Mouse (Mus musculus) forelimb bud, embryonic 11.5 days (tissue): ENCODE measurements around the gene Syt8.

Experiments used
- DNase-seq: peaks from one replicate; pipeline ENCODE4 v3.0.0-alpha.2; 2012; ENCODE audit warnings: low read depth, low spot score

Gene Syt8

GRCm38 (mm10) chr7:142445324-142445723, 10.7 kb downstream of the Syt8 start:
- DNase-seq, result no peak

- no peak for DNase-seq
These were observed 11.6 kb downstream of the Syt8 start for GRCm38 (mm10) chr7:142446264-142446663.

GRCm38 (mm10) chr7:142449038-142449617, 14.5 kb downstream of the Syt8 start:
- no peak for DNase-seq

- DNase-seq, result no peak
These were observed 20.1 kb downstream of the Syt8 start for GRCm38 (mm10) chr7:142454706-142455105.

GRCm38 (mm10) chr7:142455251-142455650, 20.6 kb downstream of the Syt8 start:
- DNase-seq, result no peak

GRCm38 (mm10) chr7:142456806-142457205, 22.2 kb downstream of the Syt8 start:
- DNase-seq, result no peak

GRCm38 (mm10) chr7:142457227-142457811, 22.7 kb downstream of the Syt8 start:
- no peak for DNase-seq

GRCm38 (mm10) chr7:142458026-142458425, 23.4 kb downstream of the Syt8 start:
- DNase-seq, result peak; percentile 71

- no peak for DNase-seq
These were observed 24.1 kb downstream of the Syt8 start for GRCm38 (mm10) chr7:142458676-142459298.

GRCm38 (mm10) chr7:142459299-142459691, 24.6 kb downstream of the Syt8 start:
- no peak for DNase-seq

- DNase-seq, result no peak
These were observed 26.0 kb downstream of the Syt8 start, which contains the start of gene Lsp1 for GRCm38 (mm10) chr7:142460636-142461077. Gene Lsp1, plus strand, starts transcription at chr7:142460809.

- DNase-seq, result no peak
These were observed 26.8 kb downstream of the Syt8 start for GRCm38 (mm10) chr7:142461446-142461845.

- no peak for DNase-seq
These were observed 27.5 kb downstream of the Syt8 start for GRCm38 (mm10) chr7:142462190-142462589.

GRCm38 (mm10) chr7:142462594-142463078, 28.0 kb downstream of the Syt8 start:
- no peak for DNase-seq

GRCm38 (mm10) chr7:142470171-142470691, 35.6 kb downstream of the Syt8 start:
- no peak for DNase-seq

GRCm38 (mm10) chr7:142470808-142471413, 36.3 kb downstream of the Syt8 start:
- peak; percentile 62 for DNase-seq

GRCm38 (mm10) chr7:142471414-142471861, 36.8 kb downstream of the Syt8 start:
- DNase-seq, result no peak

- no peak for DNase-seq
These were observed 37.4 kb downstream of the Syt8 start for GRCm38 (mm10) chr7:142471884-142472570.

GRCm38 (mm10) chr7:142472936-142473335, 38.3 kb downstream of the Syt8 start:
- no peak for DNase-seq

GRCm38 (mm10) chr7:142473476-142473875, 38.8 kb downstream of the Syt8 start:
- DNase-seq, result no peak

- DNase-seq, result no peak
These were observed 40.1 kb downstream of the Syt8 start for GRCm38 (mm10) chr7:142474799-142475198.
